Mouse (Mus musculus) myocyte (in vitro differentiated cells): ENCODE results near the gene Olfr638. TPM values are rescaled to one million over a fixed set of nuclear protein-coding genes. Genes with fewer than 3 reads are reported as not detected.
"Not testable (repeated sequence)": the region's sequence is repeated elsewhere in the genome, so short reads cannot be mapped to it uniquely, and the experiment has no call there.

Experiments
- H3K27me3 ChIP-seq: one replicate; pipeline ENCODE4 v1.6.1; 2011; ENCODE audit not compliant: control insufficient read depth, insufficient read depth, insufficient read length
- H3K36me3 ChIP-seq: one replicate; pipeline ENCODE4 v1.6.1; 2011; ENCODE audit not compliant: control insufficient read depth, insufficient read depth
- H3K4me2 ChIP-seq: one replicate; pipeline ENCODE4 v1.6.1; 2011; ENCODE audit warnings: low read depth, control low read depth
- H3K4me3 ChIP-seq: one replicate; pipeline ENCODE4 v1.5.1; 2011; ENCODE audit warnings: mild to moderate bottlenecking, control low read depth, moderate library complexity
- H3K79me2 ChIP-seq: one replicate; pipeline ENCODE4 v1.6.1; 2011; ENCODE audit not compliant: control insufficient read depth, insufficient read depth
- H3ac ChIP-seq: one replicate; pipeline ENCODE4 v1.6.1; 2011; ENCODE audit not compliant: control insufficient read depth, insufficient read length
- CEBPB ChIP-seq: IDR thresholded peaks from 2 replicates; pipeline ENCODE4 v1.6.1; 2011; ENCODE audit warnings: mild to moderate bottlenecking, moderate library complexity; ENCODE audit not compliant: poor library complexity, insufficient read depth, severe bottlenecking
- E2F4 ChIP-seq: IDR thresholded peaks from one replicate; pipeline ENCODE4 v1.6.1; 2011; ENCODE audit warnings: mild to moderate bottlenecking, control low read depth, moderate library complexity; ENCODE audit not compliant: insufficient read depth
- MAX ChIP-seq: IDR thresholded peaks from one replicate; pipeline ENCODE4 v1.6.1; 2011; ENCODE audit warnings: low read depth, mild to moderate bottlenecking, control low read depth
- MYOD1 ChIP-seq, 3 experiments: IDR thresholded peaks; one replicate each; pipeline ENCODE4 v1.6.1; 2011; ENCODE audit warnings: control low read depth in 2 of 3, low read depth in 2 of 3, mild to moderate bottlenecking in 2 of 3, moderate library complexity in 1 of 3; ENCODE audit not compliant: insufficient read length in 2 of 3, control insufficient read depth in 1 of 3
- MYOG ChIP-seq, 3 experiments: IDR thresholded peaks; one replicate each; pipeline ENCODE4 v1.6.1; 2011; ENCODE audit warnings: control low read depth in 2 of 3, low read depth in 2 of 3, mild to moderate bottlenecking in 2 of 3; ENCODE audit not compliant: insufficient read length in 2 of 3, control insufficient read depth in 1 of 3, insufficient read depth in 1 of 3
- POLR2A ChIP-seq: IDR thresholded peaks from one replicate; pipeline ENCODE4 v1.6.1; 2011; ENCODE audit warnings: low read depth, mild to moderate bottlenecking, control low read depth, moderate library complexity; ENCODE audit not compliant: insufficient read length
- POLR2AphosphoS2 ChIP-seq: IDR thresholded peaks from one replicate; pipeline ENCODE4 v1.6.1; 2011; ENCODE audit warnings: low read depth, control low read depth; ENCODE audit not compliant: insufficient read length
- REST ChIP-seq: IDR thresholded peaks from one replicate; pipeline ENCODE4 v1.6.1; 2011; ENCODE audit warnings: mild to moderate bottlenecking, control low read depth, moderate library complexity; ENCODE audit not compliant: insufficient read depth, insufficient read length
- SRF ChIP-seq: IDR thresholded peaks from one replicate; pipeline ENCODE4 v1.6.1; 2011; ENCODE audit warnings: low read depth; ENCODE audit not compliant: control insufficient read depth, insufficient read length
- TCF12 ChIP-seq: IDR thresholded peaks from one replicate; pipeline ENCODE4 v1.6.1; 2011; ENCODE audit warnings: mild to moderate bottlenecking, control low read depth; ENCODE audit not compliant: poor library complexity, insufficient read depth, severe bottlenecking
- TCF3 ChIP-seq: IDR thresholded peaks from one replicate; pipeline ENCODE4 v1.6.1; 2011; ENCODE audit warnings: low read depth, control low read depth; ENCODE audit not compliant: insufficient read length
- USF1 ChIP-seq: IDR thresholded peaks from one replicate; pipeline ENCODE4 v1.6.1; 2011; ENCODE audit warnings: low read depth, mild to moderate bottlenecking, control low read depth, moderate library complexity
- polyA plus RNA-seq: library from polyadenylated mRNA; unstranded; fragments of >200 nt; fragmentation: generic; extraction: Trizol; gene quantifications from one replicate; pipeline ENCODE4 v1.2.1, GENCODE M21; 2012; ENCODE audit warnings: missing spikeins

Gene Olfr638
- not detected for polyA plus RNA-seq

GRCm38 (mm10) chr7:103998446-103998845, at the start of gene Olfr638:
TSS of gene Olfr638 (plus strand) at chr7:103998746.
- H3K4me3 ChIP-seq, result no peak within 1 kb of the TSS
- TF ChIP-seq POLR2A, result no peak
- TF ChIP-seq MAX, result no peak
- no peak for TF ChIP-seq USF1
- no peak for TF ChIP-seq CEBPB
- TF ChIP-seq TCF12, result no peak
- no peak for TF ChIP-seq MYOG (IDR thresholded peaks at IDR 0.05; ENCODE audit: control insufficient read depth in 1 of 3, insufficient read depth in 1 of 3, insufficient read length in 2 of 3, low read depth in 2 of 3)
- TF ChIP-seq SRF, result no peak
- TF ChIP-seq E2F4, result no peak
- no peak for TF ChIP-seq REST
- no peak for TF ChIP-seq POLR2AphosphoS2
- no peak for TF ChIP-seq TCF3
- no peak for TF ChIP-seq MYOD1 (IDR thresholded peaks at IDR 0.05; ENCODE audit: control insufficient read depth in 1 of 3, insufficient read length in 2 of 3, low read depth in 2 of 3)
- H3K79me2 ChIP-seq, result no peaks in the 10 kb centered on the region
- H3K36me3 ChIP-seq, result no peaks in the 10 kb centered on the region
- H3ac ChIP-seq, result no peak within 1 kb of the TSS
- H3K4me2 ChIP-seq, result no peak within 1 kb of the TSS
- H3K27me3 ChIP-seq, result no peaks in the 10 kb centered on the region

GRCm38 (mm10) chr7:103966873-103967272, 31.7 kb upstream of the Olfr638 start:
- not testable (repeated sequence) for H3K79me2 ChIP-seq, H3ac ChIP-seq, H3K4me2 ChIP-seq, H3K36me3 ChIP-seq, H3K27me3 ChIP-seq, H3K4me3 ChIP-seq

DNA sequence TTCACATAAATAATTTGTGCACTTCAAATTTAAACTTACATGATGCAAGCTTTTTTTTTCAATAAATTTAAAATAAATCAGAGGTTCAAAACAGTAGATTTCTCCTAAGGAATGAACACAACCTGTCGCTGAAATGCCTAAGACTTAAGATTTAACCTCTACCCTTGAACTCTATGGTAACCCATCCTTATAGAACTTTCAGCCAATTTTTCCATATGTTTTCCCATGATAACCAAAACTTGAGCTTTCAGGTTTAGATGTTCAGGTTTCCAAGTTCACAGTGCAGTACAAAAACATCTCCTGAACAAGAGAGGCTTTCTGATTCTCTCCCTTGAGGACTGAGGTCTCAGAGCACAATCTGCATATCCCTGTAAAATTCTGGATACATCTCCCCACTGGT, 27.7 kb upstream of the Olfr638 start, which contains the start of gene Olfr635:
Gene Olfr635 (plus strand): TSS at position 301 of the 400 bp plus-strand sequence.
- TF ChIP-seq E2F4 (no peak), POLR2A (no peak), REST (no peak), TCF12 (no peak), TCF3 (no peak), CEBPB (no peak), USF1 (no peak), POLR2AphosphoS2 (no peak), MYOD1 (IDR thresholded peaks at IDR 0.05; ENCODE audit: control insufficient read depth in 1 of 3, insufficient read length in 2 of 3, low read depth in 2 of 3) (no peak), SRF (no peak), MYOG (IDR thresholded peaks at IDR 0.05; ENCODE audit: control insufficient read depth in 1 of 3, insufficient read depth in 1 of 3, insufficient read length in 2 of 3, low read depth in 2 of 3) (no peak), MAX (no peak)
- no peaks in the 10 kb centered on the region for H3K79me2 ChIP-seq
- no peak within 1 kb of the TSS for H3K4me3 ChIP-seq
- no peaks in the 10 kb centered on the region for H3K36me3 ChIP-seq
- no peak within 1 kb of the TSS for H3ac ChIP-seq
- H3K4me2 ChIP-seq, result no peak within 1 kb of the TSS
- H3K27me3 ChIP-seq, result no peaks in the 10 kb centered on the region

DNA sequence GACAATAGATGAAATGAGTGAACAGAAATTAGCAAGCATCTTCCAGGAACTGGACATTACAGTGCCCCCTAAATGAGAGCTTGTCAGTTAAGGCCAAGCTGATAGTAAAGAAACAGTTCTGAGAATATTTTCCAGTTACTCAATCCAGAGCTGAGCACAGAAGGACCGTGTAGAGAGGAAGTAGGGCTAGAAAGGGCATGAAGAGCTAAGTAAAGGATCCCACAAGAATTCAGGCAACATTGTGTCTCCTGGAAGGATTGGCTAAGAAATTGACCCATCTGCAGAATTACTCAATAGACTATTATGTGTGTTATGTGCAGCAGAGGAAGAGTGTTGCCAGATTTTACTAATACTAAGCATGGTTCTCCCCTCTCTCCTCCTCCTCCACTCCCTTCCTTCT, 26.8 kb upstream of the Olfr638 start:
- no peak for TF ChIP-seq REST
- no peak for TF ChIP-seq USF1
- TF ChIP-seq POLR2A, result no peak
- no peak for TF ChIP-seq TCF3
- no peak for TF ChIP-seq CEBPB
- no peak overlapping the region for H3K4me2 ChIP-seq

DNA sequence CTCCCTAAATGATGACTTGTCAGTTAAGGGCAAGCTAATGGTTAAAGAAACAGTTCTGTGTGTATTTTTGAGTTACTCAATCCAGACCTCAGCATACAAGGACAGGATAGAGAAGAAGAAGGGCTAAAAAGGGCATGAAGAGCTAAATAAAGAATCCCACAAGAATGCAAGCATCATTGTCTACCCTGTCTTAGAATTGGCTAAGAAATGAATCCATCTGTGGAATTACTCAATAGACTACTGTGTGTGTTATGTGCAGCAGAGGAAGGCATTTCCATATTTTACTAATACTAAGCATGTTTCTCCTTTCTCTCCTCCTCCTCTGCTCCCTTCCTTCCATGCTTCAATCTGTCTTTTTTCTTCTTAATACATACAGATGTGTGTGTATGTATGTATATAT, 578 bp downstream of the Olfr638 start:
- Histone ChIP-seq H3K4me3 (no peak overlapping the region), H3K79me2 (no peaks in the 10 kb centered on the region), H3K27me3 (no peaks in the 10 kb centered on the region), H3ac (no peak overlapping the region), H3K36me3 (no peaks in the 10 kb centered on the region), H3K4me2 (no peak overlapping the region)
- no peak for TF ChIP-seq MYOD1 (IDR thresholded peaks at IDR 0.05; ENCODE audit: control insufficient read depth in 1 of 3, insufficient read length in 2 of 3, low read depth in 2 of 3)

More for the DNA sequence above, 26.8 kb upstream of the Olfr638 start:
- H3ac ChIP-seq, result no peak overlapping the region
- H3K79me2 ChIP-seq, result no peaks in the 10 kb centered on the region
- no peaks in the 10 kb centered on the region for H3K36me3 ChIP-seq
- H3K27me3 ChIP-seq, result no peaks in the 10 kb centered on the region
- no peak overlapping the region for H3K4me3 ChIP-seq

DNA sequence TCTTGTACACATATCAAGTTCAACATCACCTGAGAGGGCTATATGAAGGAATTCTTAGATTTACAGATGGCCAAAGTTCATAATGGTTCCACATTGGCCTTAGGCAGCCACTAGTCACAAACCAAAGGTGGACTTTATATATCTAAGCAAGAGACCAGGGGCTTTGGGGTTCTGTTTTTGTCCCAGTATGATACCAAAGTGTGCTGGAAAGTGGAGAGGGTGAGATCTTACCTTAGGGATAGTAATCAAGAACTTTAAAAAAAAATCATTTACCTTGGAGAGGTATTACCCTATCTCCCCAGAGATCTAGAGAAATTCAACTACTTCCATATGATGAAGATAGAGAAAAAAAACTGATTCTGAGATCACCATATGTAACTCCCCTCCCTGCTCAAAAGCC, 18.7 kb downstream of the Olfr638 start, which contains the start of gene Olfr639:
Gene Olfr639 (minus strand): TSS at position 101 of the 400 bp plus-strand sequence.
- no peak within 1 kb of the TSS for H3K4me2 ChIP-seq
- H3K36me3 ChIP-seq, result no peaks in the 10 kb centered on the region
- H3K79me2 ChIP-seq, result no peaks in the 10 kb centered on the region
- no peaks in the 10 kb centered on the region for H3K27me3 ChIP-seq
- TF ChIP-seq E2F4 (no peak), POLR2AphosphoS2 (no peak), SRF (no peak), MAX (no peak), MYOD1 (IDR thresholded peaks at IDR 0.05; ENCODE audit: control insufficient read depth in 1 of 3, insufficient read length in 2 of 3, low read depth in 2 of 3) (no peak), USF1 (no peak), POLR2A (no peak), TCF12 (no peak), REST (no peak), MYOG (IDR thresholded peaks at IDR 0.05; ENCODE audit: control insufficient read depth in 1 of 3, insufficient read depth in 1 of 3, insufficient read length in 2 of 3, low read depth in 2 of 3) (no peak), CEBPB (no peak), TCF3 (no peak)
- H3ac ChIP-seq, result no peak within 1 kb of the TSS
- H3K4me3 ChIP-seq, result no peak within 1 kb of the TSS
